37 mouse cellular contexts compared by ENCODE assay signal in the genomic region with DNA sequence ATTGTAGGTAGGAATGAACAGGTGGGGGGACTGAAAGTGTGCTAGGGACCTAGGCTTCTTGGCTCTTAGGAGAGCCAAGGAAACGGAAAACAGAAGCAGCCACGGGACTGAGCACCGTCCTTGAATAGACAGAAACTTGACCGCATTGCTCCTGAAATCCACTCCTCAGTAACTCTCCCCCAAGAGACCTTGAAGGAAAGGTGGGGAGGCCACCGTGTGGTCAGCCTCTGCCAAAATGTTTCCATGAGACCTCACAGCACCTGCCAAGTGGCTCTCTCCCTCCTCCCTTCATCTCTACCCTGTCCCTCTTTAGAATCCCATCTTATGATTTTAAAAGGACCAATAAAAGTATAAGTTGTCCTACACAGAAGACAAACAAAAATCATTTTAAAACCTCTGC. TPM values are rescaled to one million over a fixed set of nuclear protein-coding genes. Genes with fewer than 3 reads are reported as not detected.
"Had no signal": no experiment of that assay in that cellular context is flagged by ENCODE, and none has a peak within 500 bp of the region (broad histone marks: within the 10 kb centered on the region; RNA-seq: fewer than 3 reads in every experiment).

No protein-coding gene starts in this region.

- DNase-seq: left cerebral cortex, postnatal 4 days; liver; liver, embryonic 13.5 days; liver, postnatal 0 days; lung, adult 18-20 months; lung, adult 2 months; lung, embryonic 14.5 days; lung, postnatal 10 days; lung, postnatal 14 days; lung, postnatal 36 days; lung, postnatal 4 days; midbrain, embryonic 14.5 days had no signal

- H3K36me3 ChIP-seq: limb, embryonic 10.5 days; limb, embryonic 12.5 days; limb, embryonic 13.5 days; limb, embryonic 15.5 days; liver, embryonic 12.5 days; liver, embryonic 13.5 days; liver, embryonic 15.5 days; lung, embryonic 15.5 days; midbrain, embryonic 10.5 days; midbrain, embryonic 12.5 days; midbrain, embryonic 13.5 days; midbrain, embryonic 15.5 days; neural tube, embryonic 12.5 days had no signal

- H3K9ac ChIP-seq: limb, embryonic 12.5 days; limb, embryonic 13.5 days; limb, embryonic 15.5 days; liver, embryonic 12.5 days; liver, embryonic 13.5 days; liver, embryonic 14.5 days; liver, embryonic 15.5 days; liver, postnatal 0 days; lung, embryonic 14.5 days; lung, embryonic 15.5 days; midbrain, embryonic 12.5 days; midbrain, embryonic 13.5 days; midbrain, embryonic 15.5 days; neural tube, embryonic 12.5 days had no signal

- H3K27me3 ChIP-seq: limb, embryonic 12.5 days; limb, embryonic 13.5 days; limb, embryonic 15.5 days; liver, embryonic 15.5 days; lung, embryonic 15.5 days; midbrain, embryonic 12.5 days; midbrain, embryonic 13.5 days; midbrain, embryonic 15.5 days had no signal

- H3K4me3 ChIP-seq: limb, embryonic 10.5 days; limb, embryonic 12.5 days; limb, embryonic 13.5 days; limb, embryonic 15.5 days; liver, embryonic 12.5 days; liver, embryonic 13.5 days; liver, embryonic 15.5 days; lung, embryonic 15.5 days; megakaryocyte, embryonic 14.5 days; midbrain, embryonic 10.5 days; midbrain, embryonic 12.5 days; midbrain, embryonic 13.5 days; midbrain, embryonic 15.5 days; myocyte; neural tube, embryonic 12.5 days had no signal

- ATAC-seq: liver, embryonic 12.5 days; liver, postnatal 0 days; lung, postnatal 0 days; midbrain, embryonic 13.5 days; midbrain, embryonic 15.5 days; midbrain, embryonic 16.5 days had no signal

- H3K27ac ChIP-seq: limb, embryonic 10.5 days; limb, embryonic 12.5 days; limb, embryonic 13.5 days; limb, embryonic 15.5 days; liver, embryonic 12.5 days; liver, embryonic 13.5 days; liver, embryonic 14.5 days; liver, embryonic 15.5 days; lung, embryonic 15.5 days; macrophage; midbrain, embryonic 10.5 days; midbrain, embryonic 12.5 days; midbrain, embryonic 13.5 days; midbrain, embryonic 15.5 days; neural tube, embryonic 12.5 days had no signal

- H3K9me3 ChIP-seq: limb, embryonic 10.5 days; limb, embryonic 12.5 days; limb, embryonic 13.5 days; limb, embryonic 15.5 days; liver, embryonic 12.5 days; liver, embryonic 13.5 days; liver, embryonic 15.5 days; lung, embryonic 15.5 days; midbrain, embryonic 10.5 days; midbrain, embryonic 12.5 days; midbrain, embryonic 13.5 days; midbrain, embryonic 15.5 days; neural tube, embryonic 12.5 days had no signal

- H3K4me2 ChIP-seq: limb, embryonic 12.5 days; limb, embryonic 13.5 days; limb, embryonic 15.5 days; liver, embryonic 12.5 days; liver, embryonic 13.5 days; liver, embryonic 15.5 days; lung, embryonic 14.5 days; lung, embryonic 15.5 days; midbrain, embryonic 11.5 days; midbrain, embryonic 12.5 days; midbrain, embryonic 13.5 days; midbrain, embryonic 15.5 days; neural tube, embryonic 12.5 days had no signal

- H3K4me1 ChIP-seq: limb, embryonic 12.5 days; limb, embryonic 13.5 days; limb, embryonic 15.5 days; liver, embryonic 12.5 days; liver, embryonic 13.5 days; liver, embryonic 15.5 days; lung, embryonic 15.5 days; midbrain, embryonic 10.5 days; midbrain, embryonic 12.5 days; midbrain, embryonic 13.5 days; neural tube, embryonic 12.5 days had no signal

RNA-seq across cellular contexts. Expression of a gene that starts 40.4 kb away (rescaled TPM):
- total RNA-seq: liver, adult 2 months; megakaryocyte-erythroid progenitor cell, adult 5-6 weeks; monocyte, adult 5-6 weeks had no signal
- polyA plus RNA-seq: limb, embryonic 10.5 days; limb, embryonic 11.5 days; limb, embryonic 12.5 days; liver, adult 2 months; liver, embryonic 12.5 days; liver, embryonic 13.5 days; liver, embryonic 14.5 days; liver, embryonic 15.5 days; liver, embryonic 16.5 days; liver, postnatal 0 days; lung, adult 2 months; lung, embryonic 14.5 days; macrophage; myocyte; neural tube, embryonic 11.5 days had no signal

RNA-seq across cellular contexts. Expression of a gene that starts 48.8 kb away (rescaled TPM):
- total RNA-seq: megakaryocyte-erythroid progenitor cell, adult 5-6 weeks had no signal
